Mouse (Mus musculus) liver, embryonic 13.5 days (tissue): ENCODE data around the gene Robo1. TPM values are rescaled to one million over a fixed set of nuclear protein-coding genes. Genes with fewer than 3 reads are reported as not detected.

Source experiments
- ATAC-seq: fragments of 200-750 bp; cut with Nextera tagmentation; 2 replicates; pipeline ENCODE4 v1.8.0; 2017; ENCODE audit warnings: low read depth, mild to moderate bottlenecking, moderate number of reproducible peaks, moderate library complexity
- DNase-seq: peaks from one replicate; pipeline ENCODE4 v3.0.0; 2022
- H3K27ac ChIP-seq: fragments of 300-500 bp; sonication (generic); 2 replicates; pipeline ENCODE4 v1.5.1; 2015; ENCODE audit warnings: moderate library complexity, mild to moderate bottlenecking, inconsistent platforms
- H3K27me3 ChIP-seq: fragments of 300-500 bp; sonication (generic); 2 replicates; pipeline ENCODE4 v1.6.1; 2015; ENCODE audit warnings: mild to moderate bottlenecking, inconsistent platforms
- H3K36me3 ChIP-seq: fragments of 300-500 bp; sonication (generic); 2 replicates; pipeline ENCODE4 v1.6.1; 2015; ENCODE audit warnings: mild to moderate bottlenecking, inconsistent platforms
- H3K4me1 ChIP-seq: fragments of 300-500 bp; sonication (generic); replicated peaks from 2 replicates; pipeline ENCODE4 v1.6.1; 2015; ENCODE audit warnings: inconsistent platforms
- H3K4me2 ChIP-seq: fragments of 300-500 bp; sonication (generic); 2 replicates; pipeline ENCODE4 v1.6.1; 2015; ENCODE audit warnings: inconsistent platforms, mild to moderate bottlenecking, moderate library complexity
- H3K4me3 ChIP-seq: fragments of 300-500 bp; sonication (generic); replicated peaks from 2 replicates; pipeline ENCODE4 v1.5.1; 2015; ENCODE audit warnings: mild to moderate bottlenecking, inconsistent platforms
- H3K9ac ChIP-seq: fragments of 300-500 bp; sonication (generic); 2 replicates; pipeline ENCODE4 v1.6.1; 2015; ENCODE audit warnings: mild to moderate bottlenecking, inconsistent platforms
- H3K9me3 ChIP-seq: fragments of 300-500 bp; sonication (generic); replicated peaks from 2 replicates; pipeline ENCODE4 v1.6.1; 2016; ENCODE audit warnings: inconsistent platforms
- WGBS: fragments of 180-500 bp; shearing (Covaris S2); methylation state at CpG from one replicate; pipeline ENCODE4 v1.1.7; 2015; ENCODE audit not compliant: insufficient replicate concordance; 5-methylcytosine and 5-hydroxymethylcytosine counted together
- polyA plus RNA-seq: library from polyadenylated mRNA; unstranded; fragments of >200 nt; fragmentation: Nextera tagmentation; extraction: Ambion mirVana; gene quantifications from 2 replicates; pipeline ENCODE4 v1.2.1, GENCODE M21; 2015

Robo1 gene
- polyA plus RNA-seq, 1 experiment from 2014 or later: 3.9 TPM

DNA sequence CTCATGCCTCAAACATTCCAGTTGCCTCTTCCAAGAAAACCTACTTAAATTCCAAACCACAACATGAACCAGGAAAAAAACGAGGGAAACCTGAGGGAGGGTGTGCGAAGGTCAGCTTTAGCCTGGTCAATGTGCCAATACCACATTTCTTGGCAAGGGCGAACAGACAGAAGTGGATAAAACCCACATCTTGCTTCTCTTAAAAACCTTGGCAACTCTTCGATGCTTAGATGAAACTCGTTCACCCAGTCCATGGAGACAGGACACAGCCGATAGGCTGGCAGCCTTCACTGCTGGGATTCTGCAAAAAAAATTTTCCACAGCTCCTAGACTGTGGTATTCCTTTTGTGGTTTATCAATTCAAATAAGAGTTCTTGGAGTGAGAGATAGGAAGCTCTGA, 690.6 kb downstream of the Robo1 start:
- Histone ChIP-seq H3K9me3 (no peaks in the 10 kb centered on the region), H3K4me3 (no peak overlapping the region), H3K4me1 (0 out of 2 replicates have a peak, but pooled peaks cover 1% of the 10 kb centered on the region), H3K4me2 (no peak overlapping the region), H3K9ac (no peak overlapping the region), H3K36me3 (no peaks in the 10 kb centered on the region), H3K27ac (no peak overlapping the region), H3K27me3 (no peaks in the 10 kb centered on the region)
- WGBS: 71% methylated on average over 6 of the region's 6 CpGs
- ATAC-seq (no peak), DNase-seq (no peak)

GRCm38 (mm10) chr16:73002685-73003084, 694.6 kb downstream of the Robo1 start:
- DNase-seq: no peak
- H3K4me1 ChIP-seq: no peaks in the 10 kb centered on the region
- H3K4me2 ChIP-seq: no peak overlapping the region
- H3K9me3 ChIP-seq: no peaks in the 10 kb centered on the region
- H3K9ac ChIP-seq: no peak overlapping the region
- 0 out of 2 replicates have a peak, but pooled peaks cover 4% of the 10 kb centered on the region for H3K36me3 ChIP-seq
- H3K27me3 ChIP-seq: no peaks in the 10 kb centered on the region
- H3K4me3 ChIP-seq: no peak overlapping the region
- WGBS: 65% methylated on average over 4 of the region's 4 CpGs
- no peak for ATAC-seq
- no peak overlapping the region for H3K27ac ChIP-seq

- no peaks in the 10 kb centered on the region for H3K27me3 ChIP-seq
- 76% methylated on average over 11 of the region's 11 CpGs for WGBS
- no peak overlapping the region for H3K9ac ChIP-seq
- no peak overlapping the region for H3K4me3 ChIP-seq
- H3K4me2 ChIP-seq: no peak overlapping the region
- no peak overlapping the region for H3K27ac ChIP-seq
- no peaks in the 10 kb centered on the region for H3K9me3 ChIP-seq
- DNase-seq (no peak), ATAC-seq (no peak)
- no peaks in the 10 kb centered on the region for H3K4me1 ChIP-seq
- H3K36me3 ChIP-seq: 0 out of 2 replicates have a peak, but pooled peaks cover 5% of the 10 kb centered on the region
Observed at GRCm38 (mm10) chr16:73004601-73005000, 696.5 kb downstream of the Robo1 start.

DNA sequence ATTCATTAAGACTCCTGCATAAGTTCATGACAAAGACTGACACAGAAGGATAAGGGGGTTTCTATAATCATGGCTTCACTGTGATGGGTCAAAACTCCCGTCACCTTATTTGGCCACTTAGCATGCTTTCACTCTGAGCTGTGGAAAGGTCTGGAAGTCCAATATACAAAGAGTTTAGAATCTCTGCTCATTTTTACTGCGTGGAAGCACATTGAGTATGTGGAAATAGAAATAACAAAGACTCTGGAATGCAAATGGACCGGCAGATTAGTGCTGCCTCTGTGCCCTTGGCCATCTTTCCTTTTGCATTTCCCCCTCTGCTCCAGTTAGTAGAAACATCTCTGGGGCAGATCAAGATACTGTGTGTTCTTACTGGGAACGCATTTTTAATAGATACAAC, 697.7 kb downstream of the Robo1 start:
- ATAC-seq (no peak), DNase-seq (no peak)
- Histone ChIP-seq H3K4me1 (no peaks in the 10 kb centered on the region), H3K4me2 (no peak overlapping the region), H3K27ac (no peak overlapping the region), H3K9ac (no peak overlapping the region), H3K36me3 (0 out of 2 replicates have a peak, but pooled peaks cover 7% of the 10 kb centered on the region), H3K4me3 (no peak overlapping the region), H3K27me3 (no peaks in the 10 kb centered on the region), H3K9me3 (no peaks in the 10 kb centered on the region)
- WGBS: 61% methylated on average over 4 of the region's 4 CpGs

DNA sequence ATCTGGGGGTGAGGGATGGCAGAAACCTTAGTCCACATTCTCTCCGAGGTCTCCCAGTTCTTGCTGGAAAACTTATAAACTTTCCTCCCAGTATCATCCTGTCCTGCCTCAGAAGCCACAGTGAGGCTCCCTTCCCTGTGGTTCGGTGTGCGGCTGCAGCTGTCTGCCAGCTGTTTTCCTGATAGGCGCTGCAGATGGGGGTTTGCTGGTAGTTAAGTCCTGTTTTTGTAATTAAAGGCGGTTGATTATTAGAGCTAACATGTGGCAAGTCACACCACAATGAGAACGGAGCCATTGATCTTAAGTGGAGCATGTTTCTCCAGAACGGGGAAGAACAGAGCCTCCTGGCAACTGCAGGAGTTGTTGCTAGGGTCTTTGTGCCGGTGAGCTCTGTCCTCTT, 699.3 kb downstream of the Robo1 start:
- no peak for DNase-seq
- Histone ChIP-seq H3K9me3 (no peaks in the 10 kb centered on the region), H3K36me3 (0 out of 2 replicates have a peak, but pooled peaks cover 7% of the 10 kb centered on the region), H3K4me3 (no peak overlapping the region), H3K4me2 (no peak overlapping the region), H3K9ac (no peak overlapping the region), H3K4me1 (no peaks in the 10 kb centered on the region), H3K27ac (no peak overlapping the region), H3K27me3 (no peaks in the 10 kb centered on the region)
- ATAC-seq: no peak
- WGBS: 58% methylated on average over 8 of the region's 8 CpGs

DNA sequence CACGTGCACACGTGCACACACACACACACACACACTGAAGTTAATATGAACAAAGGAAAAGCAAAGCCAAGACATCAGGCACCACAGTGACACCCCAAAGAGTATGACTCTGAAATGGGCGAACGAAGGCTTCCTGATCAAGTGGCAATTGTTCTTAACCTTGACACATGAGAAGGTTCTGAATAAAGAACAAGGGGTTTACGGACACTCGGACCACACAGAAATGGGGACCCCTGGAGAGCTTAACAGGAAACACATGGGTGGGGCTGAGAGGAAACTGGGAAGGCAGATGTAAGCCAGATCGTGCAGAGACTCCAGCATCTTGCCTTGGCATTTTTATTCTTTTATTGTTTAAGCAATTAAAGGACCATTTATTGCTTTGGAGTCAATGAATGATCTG, 703.2 kb downstream of the Robo1 start:
- WGBS: 49% methylated on average over 7 of the region's 7 CpGs
- no peak overlapping the region for H3K27ac ChIP-seq
- no peak for ATAC-seq
- H3K4me3 ChIP-seq: no peak overlapping the region
- no peak overlapping the region for H3K4me2 ChIP-seq
- DNase-seq: no peak
- H3K36me3 ChIP-seq: 0 out of 2 replicates have a peak, but pooled peaks cover 3% of the 10 kb centered on the region
- H3K27me3 ChIP-seq: no peaks in the 10 kb centered on the region
- H3K9ac ChIP-seq: no peak overlapping the region
- no peaks in the 10 kb centered on the region for H3K4me1 ChIP-seq
- H3K9me3 ChIP-seq: no peaks in the 10 kb centered on the region

DNA sequence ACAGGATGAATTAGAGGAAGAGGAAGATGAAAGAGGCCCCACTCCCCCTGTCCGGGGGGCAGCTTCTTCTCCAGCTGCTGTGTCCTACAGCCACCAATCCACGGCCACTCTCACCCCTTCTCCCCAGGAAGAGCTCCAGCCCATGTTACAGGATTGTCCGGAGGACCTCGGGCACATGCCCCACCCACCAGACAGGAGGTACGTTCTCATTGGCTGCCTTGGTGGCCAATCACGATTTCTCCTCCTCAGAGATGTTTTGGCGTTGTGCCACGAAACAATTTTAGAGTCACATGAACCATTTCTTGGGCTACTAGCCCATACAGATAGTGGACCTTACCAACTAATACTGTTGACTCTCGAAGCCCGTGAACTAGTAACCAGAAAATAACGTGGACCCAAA, 704.8 kb downstream of the Robo1 start:
- no peak overlapping the region for H3K27ac ChIP-seq
- no peak overlapping the region for H3K4me3 ChIP-seq
- H3K4me2 ChIP-seq: no peak overlapping the region
- H3K9me3 ChIP-seq: no peaks in the 10 kb centered on the region
- no peak for DNase-seq
- H3K9ac ChIP-seq: no peak overlapping the region
- H3K36me3 ChIP-seq: 0 out of 2 replicates have a peak, but pooled peaks cover 3% of the 10 kb centered on the region
- WGBS: 79% methylated on average over 11 of the region's 11 CpGs
- H3K27me3 ChIP-seq: no peaks in the 10 kb centered on the region
- H3K4me1 ChIP-seq: no peaks in the 10 kb centered on the region
- no peak for ATAC-seq

- Histone ChIP-seq H3K9ac (no peak overlapping the region), H3K36me3 (0 out of 2 replicates have a peak, but pooled peaks cover 3% of the 10 kb centered on the region), H3K9me3 (no peaks in the 10 kb centered on the region), H3K27me3 (no peaks in the 10 kb centered on the region), H3K27ac (no peak overlapping the region), H3K4me1 (no peaks in the 10 kb centered on the region), H3K4me2 (no peak overlapping the region), H3K4me3 (no peak overlapping the region)
- WGBS: 69% methylated on average over 8 of the region's 8 CpGs
- DNase-seq (no peak), ATAC-seq (no peak)
Observed at GRCm38 (mm10) chr16:73014544-73014943, 706.4 kb downstream of the Robo1 start.

- Histone ChIP-seq H3K9ac (no peak overlapping the region), H3K27me3 (no peaks in the 10 kb centered on the region), H3K36me3 (no peaks in the 10 kb centered on the region), H3K4me3 (no peak overlapping the region), H3K4me1 (no peaks in the 10 kb centered on the region), H3K4me2 (no peak overlapping the region), H3K9me3 (no peaks in the 10 kb centered on the region), H3K27ac (no peak overlapping the region)
- DNase-seq: no peak
- ATAC-seq: no peak
- 65% methylated on average over 4 of the region's 4 CpGs for WGBS
Observed at GRCm38 (mm10) chr16:73015976-73016375, 707.9 kb downstream of the Robo1 start.

DNA sequence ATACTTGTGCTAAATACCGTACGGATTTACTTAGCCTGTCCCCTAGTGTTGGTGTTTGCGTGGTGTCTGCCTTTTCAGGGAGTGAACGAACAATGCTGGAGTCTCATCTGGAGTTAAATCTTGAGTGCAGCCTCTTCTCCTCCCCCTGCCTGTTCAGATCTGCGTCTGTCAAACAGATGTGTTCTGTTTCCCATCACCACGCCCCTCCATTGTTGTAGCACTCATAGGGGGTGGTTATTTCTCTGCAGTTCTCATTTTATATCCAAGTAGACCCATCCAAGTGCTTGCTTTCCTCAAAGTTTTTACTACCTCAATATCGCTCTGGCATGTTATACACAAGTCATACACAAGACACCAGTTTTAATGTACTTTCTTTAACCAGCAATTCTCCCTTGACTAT, 708.7 kb downstream of the Robo1 start:
- WGBS: 65% methylated on average over 7 of the region's 7 CpGs
- H3K27ac ChIP-seq: no peak overlapping the region
- no peaks in the 10 kb centered on the region for H3K36me3 ChIP-seq
- H3K9me3 ChIP-seq: no peaks in the 10 kb centered on the region
- DNase-seq: no peak
- H3K9ac ChIP-seq: no peak overlapping the region
- no peaks in the 10 kb centered on the region for H3K4me1 ChIP-seq
- no peak overlapping the region for H3K4me2 ChIP-seq
- no peak overlapping the region for H3K4me3 ChIP-seq
- H3K27me3 ChIP-seq: no peaks in the 10 kb centered on the region
- ATAC-seq: no peak

DNA sequence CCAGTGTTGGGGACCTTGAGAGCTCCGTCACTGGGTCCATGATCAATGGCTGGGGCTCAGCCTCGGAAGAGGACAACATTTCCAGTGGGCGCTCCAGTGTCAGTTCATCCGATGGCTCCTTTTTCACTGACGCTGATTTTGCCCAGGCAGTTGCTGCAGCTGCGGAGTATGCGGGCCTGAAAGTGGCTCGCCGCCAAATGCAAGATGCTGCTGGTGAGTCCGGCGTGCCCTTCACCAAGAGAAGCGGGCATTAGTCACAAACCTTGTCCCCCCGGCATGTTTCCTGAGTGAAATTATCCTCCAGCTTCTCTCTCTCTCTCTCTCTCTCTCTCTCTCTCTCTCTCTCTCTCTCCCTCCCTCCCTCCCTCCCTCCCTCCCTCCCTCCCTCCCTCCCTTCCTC, 716.2 kb downstream of the Robo1 start:
- WGBS: 86% methylated on average over 13 of the region's 13 CpGs
- no peaks in the 10 kb centered on the region for H3K9me3 ChIP-seq
- DNase-seq (no peak), ATAC-seq (no peak)
- H3K4me3 ChIP-seq: no peak overlapping the region
- H3K9ac ChIP-seq: no peak overlapping the region
- no peaks in the 10 kb centered on the region for H3K27me3 ChIP-seq
- no peaks in the 10 kb centered on the region for H3K4me1 ChIP-seq
- no peak overlapping the region for H3K4me2 ChIP-seq
- H3K36me3 ChIP-seq: peaks cover 6% of the 10 kb centered on the region; the same call in 1 of the 2 replicates
- H3K27ac ChIP-seq: no peak overlapping the region

DNA sequence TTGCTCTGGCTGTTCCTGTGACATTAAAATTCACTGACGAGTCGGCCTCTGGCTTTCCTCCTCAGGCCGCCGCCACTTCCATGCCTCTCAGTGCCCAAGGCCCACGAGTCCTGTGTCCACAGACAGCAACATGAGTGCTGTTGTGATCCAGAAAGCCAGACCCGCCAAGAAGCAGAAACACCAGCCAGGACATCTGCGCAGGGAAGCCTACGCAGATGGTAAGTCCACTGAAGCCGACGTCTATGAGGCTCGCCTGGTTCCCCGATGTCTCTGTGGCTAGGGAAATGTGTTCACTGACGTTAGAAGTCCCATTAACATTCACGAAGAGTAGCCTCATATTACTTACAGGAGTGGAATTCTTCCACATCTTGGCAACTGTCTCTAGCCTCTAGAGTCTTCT, 719.6 kb downstream of the Robo1 start:
- Histone ChIP-seq H3K36me3 (peaks cover 1% of the 10 kb centered on the region; the same call in 1 of the 2 replicates), H3K4me2 (no peak overlapping the region), H3K4me3 (no peak overlapping the region), H3K27me3 (no peaks in the 10 kb centered on the region), H3K9me3 (no peaks in the 10 kb centered on the region), H3K4me1 (no peaks in the 10 kb centered on the region), H3K9ac (no peak overlapping the region), H3K27ac (no peak overlapping the region)
- 77% methylated on average over 14 of the region's 14 CpGs for WGBS
- DNase-seq (no peak), ATAC-seq (no peak)
